Mouse (Mus musculus): ENCODE results near the gene Slc9a8.

Slc9a8 gene

GRCm38 (mm10) chr2:167507719-167508385 is 86.3 kb downstream of the Slc9a8 start:
- WGBS, result 87% methylated on average over 3 of the region's 3 CpGs

GRCm38 (mm10) chr2:167508569-167508968 is 87.1 kb downstream of the Slc9a8 start:
- 89% methylated on average over 4 of the region's 4 CpGs for WGBS

GRCm38 (mm10) chr2:167510485-167510884 is 89.0 kb downstream of the Slc9a8 start:
- WGBS, result 49% methylated on average over 3 of the region's 3 CpGs

GRCm38 (mm10) chr2:167512365-167512764 is 90.9 kb downstream of the Slc9a8 start:
- 91% methylated on average over 9 of the region's 9 CpGs for WGBS

GRCm38 (mm10) chr2:167512970-167513369 is 91.5 kb downstream of the Slc9a8 start:
- WGBS, result 91% methylated on average over 5 of the region's 5 CpGs

- 95% methylated on average over 4 of the region's 4 CpGs for whole genome bisulfite sequencing
Observed at GRCm38 (mm10) chr2:167514641-167515040, 93.1 kb downstream of the Slc9a8 start.

- 75% methylated on average over 5 of the region's 5 CpGs for WGBS
Observed at GRCm38 (mm10) chr2:167515688-167516087, 94.2 kb downstream of the Slc9a8 start.

- 86% methylated on average over 5 of the region's 5 CpGs for WGBS
Observed at GRCm38 (mm10) chr2:167519606-167520252, 98.2 kb downstream of the Slc9a8 start.

Data from cerebral cortex, adult 2 months (tissue).